Mouse (Mus musculus): ENCODE data around the gene Arhgap9.

GRCm38 (mm10) chr10:127337536-127338099 is 15.9 kb downstream of the Arhgap9 start:
- no peak for TF ChIP-seq CTCF (IDR thresholded peaks at IDR 0.05; ENCODE audit: extremely low read depth, insufficient read length, insufficient replicate concordance, low read depth, low read length)
- no peak for TF ChIP-seq POLR2A (IDR thresholded peaks at IDR 0.05; ENCODE audit: low read depth, low read length)

Measured in small intestine, adult 2 months (tissue).